Mouse (Mus musculus): ENCODE measurements around the gene Gm17584. TPM values are rescaled to one million over a fixed set of nuclear protein-coding genes. Genes with fewer than 3 reads are reported as not detected.
"Not testable (repeated sequence)": the region's sequence is repeated elsewhere in the genome, so short reads cannot be mapped to it uniquely, and the experiment has no call there.

Gene Gm17584
- polyA plus RNA-seq (2011; ENCODE audit: insufficient read length, low read depth, missing spikeins): not detected in 2 replicates

DNA sequence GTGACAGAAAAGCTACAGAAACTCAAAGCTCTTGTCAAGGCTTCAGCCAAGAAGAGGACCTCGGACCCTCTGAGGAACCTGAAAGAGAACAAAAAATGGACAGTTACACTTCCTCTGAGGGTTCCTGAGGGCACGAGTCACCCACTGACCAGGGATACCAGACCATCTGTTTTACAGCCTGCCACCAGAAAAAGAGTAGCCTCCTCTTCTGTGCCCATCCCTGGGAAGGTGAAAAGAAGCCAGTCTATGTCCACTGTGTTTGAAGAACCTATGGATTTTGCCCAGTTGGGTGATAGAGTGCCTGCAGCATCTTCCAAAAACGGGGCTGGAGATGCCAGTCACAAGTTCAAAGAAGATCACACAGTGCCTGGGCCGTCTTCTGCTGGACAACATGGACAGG, at the start of gene Gm17584:
Gene Gm17584, plus strand, starts transcription at position 301 of the 400 bp plus-strand sequence.
- not testable (repeated sequence) for H3K4me1 ChIP-seq (ENCODE audit: control insufficient read depth, insufficient read depth, low read length); H3K4me3 ChIP-seq (ENCODE audit: insufficient read depth, low read length); H3K27ac ChIP-seq (ENCODE audit: insufficient read depth, low read length)

Other genes starting within 250 kb of the Gm17584 start
- gene Gm17469, start 129.3 kb downstream of the Gm17584 start, polyA plus RNA-seq (2011; ENCODE audit: insufficient read length, low read depth, missing spikeins): not detected in 2 replicates

Data from embryonic fibroblast, embryonic 13.5 days (primary cell).